Mouse (Mus musculus) CH12.LX (cell line): ENCODE data around the gene Cort.

Experiments used
- CTCF ChIP-seq, 2 experiments: IDR thresholded peaks in 1 of 2; conservative IDR thresholded peaks in 1 of 2; 2 replicates each; pipeline ENCODE4 v1.5.1; 2011 to 2012; ENCODE audit warnings: low read depth in 2 of 2, low read length in 2 of 2, improper control_type of control experiment in 1 of 2, inconsistent platforms in 1 of 2, mild to moderate bottlenecking in 1 of 2, moderate library complexity in 1 of 2
- EP300 ChIP-seq: IDR thresholded peaks from 2 replicates; pipeline ENCODE4 v1.6.1; 2011; ENCODE audit warnings: low read length, improper control_type of control experiment
- NRF1 ChIP-seq: IDR thresholded peaks from 2 replicates; pipeline ENCODE4 v1.6.1; 2014; ENCODE audit warnings: low read depth, mild to moderate bottlenecking, inconsistent platforms, low read length, improper control_type of control experiment, moderate library complexity
- POLR2A ChIP-seq: IDR thresholded peaks from 2 replicates; pipeline ENCODE4 v1.6.1; 2011; ENCODE audit warnings: low read depth, mild to moderate bottlenecking, improper control_type of control experiment, low read length
- USF2 ChIP-seq: conservative IDR thresholded peaks from 2 replicates; pipeline ENCODE4 v1.6.1; 2011; ENCODE audit warnings: low read depth, low read length, improper control_type of control experiment

GRCm38 (mm10) chr4:149155711-149156110 is 29.1 kb upstream of the Cort start:
- no peak for TF ChIP-seq EP300
- no peak for TF ChIP-seq CTCF (conservative IDR thresholded peaks at IDR 0.05 in 1 of 2, IDR thresholded peaks at IDR 0.05 in 1 of 2; ENCODE audit: low read depth in 2 of 2, low read length in 2 of 2)
- no peak for TF ChIP-seq NRF1
- TF ChIP-seq POLR2A = no peak
- TF ChIP-seq USF2 = no peak
